Mouse (Mus musculus): Measurements from ENCODE around the gene Tspan31. TPM values are rescaled to one million over a fixed set of nuclear protein-coding genes. Genes with fewer than 3 reads are reported as not detected.

Tspan31 gene
- polyA plus RNA-seq, 1 experiment from 2014 or later: 36.7 TPM

GRCm38 (mm10) chr10:127018422-127018821, 51.6 kb downstream of the Tspan31 start:
- Histone ChIP-seq H3K9me3 (replicated peaks; ENCODE audit: control insufficient read depth, low read length) (no peaks in the 10 kb centered on the region), H3K36me3 (ENCODE audit: control insufficient read depth, insufficient read depth, low read length) (peaks cover 16% of the 10 kb centered on the region), H3K27ac (ENCODE audit: low read depth, low read length) (no peak overlapping the region), H3K4me2 (ENCODE audit: low read length) (no peak overlapping the region), H3K27me3 (replicated peaks; ENCODE audit: control insufficient read depth, insufficient read depth, low read length) (no peaks in the 10 kb centered on the region), H3K4me3 (ENCODE audit: low read depth, low read length) (no peak overlapping the region), H3K4me1 (ENCODE audit: control insufficient read depth, insufficient read depth, low read length) (no peaks in the 10 kb centered on the region), H3K9ac (ENCODE audit: low read length) (no peak overlapping the region)
- DNase-seq (ENCODE audit: low spot score) (no peak), ATAC-seq (no peak)
- WGBS: 67% methylated on average over 16 of the region's 16 CpGs

Other genes starting within 250 kb of the Tspan31 start
- gene Atp23, start 168.9 kb downstream of the Tspan31 start, polyA plus RNA-seq (2014; fragmentation: Nextera tagmentation; extraction: Ambion mirVana): 10.0 and 10.6 TPM in 2 replicates
- gene Ctdsp2, start 91.5 kb downstream of the Tspan31 start, polyA plus RNA-seq (2014; fragmentation: Nextera tagmentation; extraction: Ambion mirVana): 30.2 and 34.5 TPM in 2 replicates
- 0.07 and 0.70 TPM in 2 replicates for gene Avil, start 69.6 kb downstream of the Tspan31 start, polyA plus RNA-seq (2014; fragmentation: Nextera tagmentation; extraction: Ambion mirVana)
- gene Tsfm, start 39.4 kb downstream of the Tspan31 start, polyA plus RNA-seq (2014; fragmentation: Nextera tagmentation; extraction: Ambion mirVana): 64.4 and 65.4 TPM in 2 replicates
- gene Mettl1, start 28.9 kb downstream of the Tspan31 start, polyA plus RNA-seq (2014; fragmentation: Nextera tagmentation; extraction: Ambion mirVana): 21.4 and 22.3 TPM in 2 replicates
- 0.06 TPM in 1 of 2 replicates, not detected in the other for gene Eef1akmt3, start 28.8 kb downstream of the Tspan31 start, polyA plus RNA-seq (2014; fragmentation: Nextera tagmentation; extraction: Ambion mirVana)
- 0.09 TPM in 1 of 2 replicates, not detected in the other for gene Cyp27b1, start 22.0 kb downstream of the Tspan31 start, polyA plus RNA-seq (2014; fragmentation: Nextera tagmentation; extraction: Ambion mirVana)
- gene March9, start 10.1 kb downstream of the Tspan31 start, polyA plus RNA-seq (2014; fragmentation: Nextera tagmentation; extraction: Ambion mirVana): 8.2 and 8.8 TPM in 2 replicates
- gene Cdk4, start 6.7 kb downstream of the Tspan31 start, polyA plus RNA-seq (2014; fragmentation: Nextera tagmentation; extraction: Ambion mirVana): 1,959 and 2,468 TPM in 2 replicates
- 3.9 and 4.7 TPM in 2 replicates for gene Agap2, start 5.0 kb upstream of the Tspan31 start, polyA plus RNA-seq (2014; fragmentation: Nextera tagmentation; extraction: Ambion mirVana)
- gene Os9, start 50.9 kb upstream of the Tspan31 start, polyA plus RNA-seq (2014; fragmentation: Nextera tagmentation; extraction: Ambion mirVana): 53.0 and 66.3 TPM in 2 replicates
- gene B4galnt1, start 95.0 kb upstream of the Tspan31 start, polyA plus RNA-seq (2014; fragmentation: Nextera tagmentation; extraction: Ambion mirVana): 30.7 and 46.8 TPM in 2 replicates
- gene Slc26a10, start 110.4 kb upstream of the Tspan31 start, polyA plus RNA-seq (2014; fragmentation: Nextera tagmentation; extraction: Ambion mirVana): 0.69 and 0.95 TPM in 2 replicates
- 21.4 and 22.9 TPM in 2 replicates for gene Arhgef25, start 119.8 kb upstream of the Tspan31 start, polyA plus RNA-seq (2014; fragmentation: Nextera tagmentation; extraction: Ambion mirVana)
- gene Dtx3, start 125.5 kb upstream of the Tspan31 start, polyA plus RNA-seq (2014; fragmentation: Nextera tagmentation; extraction: Ambion mirVana): 148 and 187 TPM in 2 replicates
- 15.3 and 17.4 TPM in 2 replicates for gene Pip4k2c, start 141.3 kb upstream of the Tspan31 start, polyA plus RNA-seq (2014; fragmentation: Nextera tagmentation; extraction: Ambion mirVana)
- 47.6 and 68.8 TPM in 2 replicates for gene Kif5a, start 193.1 kb upstream of the Tspan31 start, polyA plus RNA-seq (2014; fragmentation: Nextera tagmentation; extraction: Ambion mirVana)
- 286 and 300 TPM in 2 replicates for gene Dctn2, start 196.1 kb upstream of the Tspan31 start, polyA plus RNA-seq (2014; fragmentation: Nextera tagmentation; extraction: Ambion mirVana)
- gene Mbd6, start 218.8 kb upstream of the Tspan31 start, polyA plus RNA-seq (2014; fragmentation: Nextera tagmentation; extraction: Ambion mirVana): 8.4 and 11.2 TPM in 2 replicates
- gene Mars, start 241.5 kb upstream of the Tspan31 start, polyA plus RNA-seq (2014; fragmentation: Nextera tagmentation; extraction: Ambion mirVana): 124 and 135 TPM in 2 replicates